Mouse (Mus musculus) myocyte (in vitro differentiated cells): ENCODE measurements at regions not wholly inside any gene's neighbourhood (a gene's known extent, or its start where the extent isn't known, plus 50 kb on each side); places are given as distances from the start of the nearest gene placed in this dataset.

Experiments
- H3K27me3 ChIP-seq: one replicate; pipeline ENCODE4 v1.6.1; 2011; ENCODE audit not compliant: control insufficient read depth, insufficient read depth, insufficient read length
- H3K36me3 ChIP-seq: one replicate; pipeline ENCODE4 v1.6.1; 2011; ENCODE audit not compliant: control insufficient read depth, insufficient read depth
- H3K4me2 ChIP-seq: one replicate; pipeline ENCODE4 v1.6.1; 2011; ENCODE audit warnings: low read depth, control low read depth
- H3K4me3 ChIP-seq: one replicate; pipeline ENCODE4 v1.5.1; 2011; ENCODE audit warnings: mild to moderate bottlenecking, control low read depth, moderate library complexity
- H3K79me2 ChIP-seq: one replicate; pipeline ENCODE4 v1.6.1; 2011; ENCODE audit not compliant: control insufficient read depth, insufficient read depth
- H3ac ChIP-seq: one replicate; pipeline ENCODE4 v1.6.1; 2011; ENCODE audit not compliant: control insufficient read depth, insufficient read length
- CEBPB ChIP-seq: IDR thresholded peaks from 2 replicates; pipeline ENCODE4 v1.6.1; 2011; ENCODE audit warnings: mild to moderate bottlenecking, moderate library complexity; ENCODE audit not compliant: poor library complexity, insufficient read depth, severe bottlenecking
- E2F4 ChIP-seq: IDR thresholded peaks from one replicate; pipeline ENCODE4 v1.6.1; 2011; ENCODE audit warnings: mild to moderate bottlenecking, control low read depth, moderate library complexity; ENCODE audit not compliant: insufficient read depth
- MAX ChIP-seq: IDR thresholded peaks from one replicate; pipeline ENCODE4 v1.6.1; 2011; ENCODE audit warnings: low read depth, mild to moderate bottlenecking, control low read depth
- MYOD1 ChIP-seq, 3 experiments: IDR thresholded peaks; one replicate each; pipeline ENCODE4 v1.6.1; 2011; ENCODE audit warnings: control low read depth in 2 of 3, low read depth in 2 of 3, mild to moderate bottlenecking in 2 of 3, moderate library complexity in 1 of 3; ENCODE audit not compliant: insufficient read length in 2 of 3, control insufficient read depth in 1 of 3
- MYOG ChIP-seq, 3 experiments: IDR thresholded peaks; one replicate each; pipeline ENCODE4 v1.6.1; 2011; ENCODE audit warnings: control low read depth in 2 of 3, low read depth in 2 of 3, mild to moderate bottlenecking in 2 of 3; ENCODE audit not compliant: insufficient read length in 2 of 3, control insufficient read depth in 1 of 3, insufficient read depth in 1 of 3
- POLR2A ChIP-seq: IDR thresholded peaks from one replicate; pipeline ENCODE4 v1.6.1; 2011; ENCODE audit warnings: low read depth, mild to moderate bottlenecking, control low read depth, moderate library complexity; ENCODE audit not compliant: insufficient read length
- POLR2AphosphoS2 ChIP-seq: IDR thresholded peaks from one replicate; pipeline ENCODE4 v1.6.1; 2011; ENCODE audit warnings: low read depth, control low read depth; ENCODE audit not compliant: insufficient read length
- REST ChIP-seq: IDR thresholded peaks from one replicate; pipeline ENCODE4 v1.6.1; 2011; ENCODE audit warnings: mild to moderate bottlenecking, control low read depth, moderate library complexity; ENCODE audit not compliant: insufficient read depth, insufficient read length
- SRF ChIP-seq: IDR thresholded peaks from one replicate; pipeline ENCODE4 v1.6.1; 2011; ENCODE audit warnings: low read depth; ENCODE audit not compliant: control insufficient read depth, insufficient read length
- TCF12 ChIP-seq: IDR thresholded peaks from one replicate; pipeline ENCODE4 v1.6.1; 2011; ENCODE audit warnings: mild to moderate bottlenecking, control low read depth; ENCODE audit not compliant: poor library complexity, insufficient read depth, severe bottlenecking
- TCF3 ChIP-seq: IDR thresholded peaks from one replicate; pipeline ENCODE4 v1.6.1; 2011; ENCODE audit warnings: low read depth, control low read depth; ENCODE audit not compliant: insufficient read length
- USF1 ChIP-seq: IDR thresholded peaks from one replicate; pipeline ENCODE4 v1.6.1; 2011; ENCODE audit warnings: low read depth, mild to moderate bottlenecking, control low read depth, moderate library complexity

DNA sequence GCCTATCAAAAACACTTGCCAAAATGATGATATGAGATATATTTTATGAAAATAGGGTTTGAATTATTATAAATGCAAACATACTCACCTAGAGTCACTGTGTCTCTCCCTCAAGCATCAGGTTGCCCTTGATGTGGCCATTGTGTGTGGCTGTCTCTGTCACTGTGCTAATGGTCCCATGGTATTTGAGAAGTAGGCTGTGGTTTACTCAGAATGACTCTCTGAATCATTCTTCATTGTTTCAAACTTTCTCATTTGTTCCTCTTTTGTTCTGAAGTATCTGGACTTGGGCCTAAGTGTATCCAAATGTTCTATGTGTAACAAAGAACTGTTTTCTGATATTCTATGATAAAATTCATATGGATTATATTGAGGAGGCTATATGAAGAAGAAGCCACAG lies 487.4 kb upstream of the Vrk2 start:
- Histone ChIP-seq H3ac (no peak overlapping the region), H3K36me3 (no peaks in the 10 kb centered on the region), H3K27me3 (no peaks in the 10 kb centered on the region), H3K79me2 (no peaks in the 10 kb centered on the region), H3K4me2 (no peak overlapping the region), H3K4me3 (no peak overlapping the region)
- TF ChIP-seq MYOD1 (IDR thresholded peaks at IDR 0.05; ENCODE audit: control insufficient read depth in 1 of 3, insufficient read length in 2 of 3, low read depth in 2 of 3): no peak

DNA sequence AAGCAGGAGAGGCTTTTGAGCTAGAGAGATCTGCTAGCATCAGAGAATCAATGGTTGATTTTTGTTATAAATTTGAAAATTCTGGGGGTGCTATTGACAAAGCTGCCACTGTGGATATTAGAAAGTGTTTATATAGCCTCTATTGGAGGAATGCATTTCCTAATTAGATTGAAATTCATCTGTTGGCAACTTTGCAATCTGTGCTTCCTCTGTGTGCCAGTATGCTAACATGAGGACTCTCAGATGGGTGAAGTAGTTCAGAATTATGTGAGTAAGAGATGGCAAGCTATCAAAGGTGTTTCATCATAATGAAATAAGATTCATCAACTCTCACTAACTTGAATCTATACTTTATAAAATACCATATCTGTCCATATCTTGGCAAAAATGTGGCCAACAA lies 476.6 kb upstream of the Vrk2 start:
- no peak overlapping the region for H3K4me3 ChIP-seq
- no peaks in the 10 kb centered on the region for H3K27me3 ChIP-seq
- H3ac ChIP-seq: no peak overlapping the region
- no peaks in the 10 kb centered on the region for H3K36me3 ChIP-seq
- TF ChIP-seq MAX (no peak), TCF12 (no peak), MYOD1 (IDR thresholded peaks at IDR 0.05; ENCODE audit: control insufficient read depth in 1 of 3, insufficient read length in 2 of 3, low read depth in 2 of 3) (no peak), USF1 (no peak), E2F4 (no peak), POLR2AphosphoS2 (no peak), POLR2A (no peak), SRF (no peak), TCF3 (no peak), REST (no peak), MYOG (IDR thresholded peaks at IDR 0.05; ENCODE audit: control insufficient read depth in 1 of 3, insufficient read depth in 1 of 3, insufficient read length in 2 of 3, low read depth in 2 of 3) (no peak), CEBPB (no peak)
- H3K79me2 ChIP-seq: no peaks in the 10 kb centered on the region
- no peak overlapping the region for H3K4me2 ChIP-seq

GRCm38 (mm10) chr11:27027243-27027852 lies 433.5 kb upstream of the Vrk2 start:
- Histone ChIP-seq H3K79me2 (no peaks in the 10 kb centered on the region), H3K36me3 (no peaks in the 10 kb centered on the region), H3K27me3 (no peaks in the 10 kb centered on the region), H3K4me3 (no peak overlapping the region), H3K4me2 (no peak overlapping the region), H3ac (no peak overlapping the region)
- no peak for TF ChIP-seq USF1
- no peak for TF ChIP-seq REST
- TF ChIP-seq POLR2AphosphoS2: no peak
- TF ChIP-seq MYOD1 (IDR thresholded peaks at IDR 0.05; ENCODE audit: control insufficient read depth in 1 of 3, insufficient read length in 2 of 3, low read depth in 2 of 3): no peak
- TF ChIP-seq SRF: no peak
- TF ChIP-seq MAX: no peak
- TF ChIP-seq MYOG (IDR thresholded peaks at IDR 0.05; ENCODE audit: control insufficient read depth in 1 of 3, insufficient read depth in 1 of 3, insufficient read length in 2 of 3, low read depth in 2 of 3): no peak
- no peak for TF ChIP-seq TCF3
- TF ChIP-seq POLR2A: no peak
- no peak for TF ChIP-seq CEBPB
- no peak for TF ChIP-seq E2F4
- TF ChIP-seq TCF12: no peak

DNA sequence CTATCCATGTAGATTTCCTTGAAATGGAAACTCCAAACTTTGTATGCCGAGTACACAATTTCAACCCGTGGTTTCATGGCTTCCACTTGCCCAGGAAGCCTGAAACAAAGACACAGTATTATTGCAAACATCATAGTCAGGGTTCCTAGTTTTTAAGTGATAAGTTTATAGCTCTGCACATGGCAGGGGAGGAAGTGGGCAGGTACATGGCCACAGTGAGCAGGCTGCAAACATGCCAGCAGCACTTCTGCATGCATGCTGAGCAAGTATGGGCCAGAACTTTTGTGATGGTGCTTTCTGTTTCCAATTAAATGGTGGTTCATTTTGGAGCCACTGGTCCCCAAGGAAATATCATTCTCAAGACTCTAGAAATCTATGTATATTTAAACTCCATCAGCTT lies 431.7 kb upstream of the Vrk2 start:
- no peak overlapping the region for H3ac ChIP-seq
- no peaks in the 10 kb centered on the region for H3K79me2 ChIP-seq
- no peaks in the 10 kb centered on the region for H3K36me3 ChIP-seq
- no peak overlapping the region for H3K4me3 ChIP-seq
- H3K4me2 ChIP-seq: no peak overlapping the region
- no peaks in the 10 kb centered on the region for H3K27me3 ChIP-seq
- TF ChIP-seq POLR2AphosphoS2: no peak
- TF ChIP-seq CEBPB: no peak
- TF ChIP-seq TCF12: no peak
- TF ChIP-seq USF1: no peak
- no peak for TF ChIP-seq SRF

DNA sequence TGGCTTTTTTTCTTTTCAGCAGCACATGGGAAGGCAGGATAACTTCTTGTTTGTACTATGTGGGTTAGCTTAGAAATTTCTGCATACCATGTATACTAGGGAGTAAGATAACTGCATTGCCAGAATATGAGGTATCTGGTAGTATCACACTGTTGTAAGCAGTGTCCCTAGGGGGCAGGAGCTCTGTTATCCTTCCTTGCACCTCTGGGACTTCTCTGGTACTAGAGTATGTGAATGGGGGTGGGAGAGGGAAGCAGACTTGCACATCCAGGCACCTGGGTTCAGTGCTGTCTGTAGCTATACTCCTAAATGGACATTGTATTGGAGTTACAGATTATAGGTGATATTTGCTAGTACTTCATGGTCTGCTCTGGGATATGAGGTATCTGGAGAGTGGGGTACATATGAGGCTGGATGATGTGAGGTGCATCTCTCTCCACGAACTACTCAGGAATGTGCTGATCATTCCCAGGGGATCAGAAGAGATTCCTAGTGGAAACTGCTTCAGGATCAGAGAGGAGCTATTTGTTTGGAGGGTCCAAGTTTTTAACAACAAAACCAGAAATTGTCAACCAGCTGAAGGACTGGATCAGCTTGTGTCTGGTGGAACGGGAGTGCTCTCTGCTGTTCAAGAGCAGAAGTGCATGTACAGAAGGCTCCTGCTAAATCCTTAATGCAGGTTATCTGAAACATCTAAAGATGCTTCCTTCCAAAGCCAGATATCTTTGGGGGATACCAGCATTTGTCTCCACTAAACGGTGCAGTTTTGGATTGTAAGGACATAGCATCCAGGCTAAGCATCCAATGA lies 402.7 kb upstream of the Vrk2 start:
- H3K79me2 ChIP-seq: no peaks in the 10 kb centered on the region
- TF ChIP-seq POLR2AphosphoS2: no peak
- H3ac ChIP-seq: no peak overlapping the region
- H3K27me3 ChIP-seq: no peaks in the 10 kb centered on the region
- no peaks in the 10 kb centered on the region for H3K36me3 ChIP-seq
- no peak overlapping the region for H3K4me2 ChIP-seq
- H3K4me3 ChIP-seq: no peak overlapping the region
